Mouse (Mus musculus) lung, embryonic 15.5 days (tissue): ENCODE measurements around the gene Rgs12. TPM values are rescaled to one million over a fixed set of nuclear protein-coding genes. Genes with fewer than 3 reads are reported as not detected.

Source experiments
- ATAC-seq: fragments of 200-750 bp; cut with Nextera tagmentation; 2 replicates; pipeline ENCODE4 v1.8.0; 2017; ENCODE audit warnings: moderate number of reproducible peaks, borderline replicate concordance; ENCODE audit not compliant: low FRiP score, low TSS enrichment; ENCODE audit errors: extremely low read depth
- H3K27ac ChIP-seq: fragments of 300-500 bp; sonication (generic); 2 replicates; pipeline ENCODE4 v1.5.1; 2015; ENCODE audit warnings: moderate library complexity, mild to moderate bottlenecking, inconsistent platforms
- H3K27me3 ChIP-seq: fragments of 300-500 bp; sonication (generic); 2 replicates; pipeline ENCODE4 v1.6.1; 2015; ENCODE audit warnings: inconsistent platforms
- H3K36me3 ChIP-seq: fragments of 300-500 bp; sonication (generic); 2 replicates; pipeline ENCODE4 v1.6.1; 2015; ENCODE audit warnings: inconsistent platforms
- H3K4me1 ChIP-seq: fragments of 300-500 bp; sonication (generic); 2 replicates; pipeline ENCODE4 v1.6.1; 2015; ENCODE audit warnings: inconsistent platforms
- H3K4me2 ChIP-seq: fragments of 300-500 bp; sonication (generic); 2 replicates; pipeline ENCODE4 v1.6.1; 2015; ENCODE audit warnings: inconsistent platforms, mild to moderate bottlenecking, moderate library complexity
- H3K4me3 ChIP-seq: fragments of 300-500 bp; sonication (generic); 2 replicates; pipeline ENCODE4 v1.5.1; 2015; ENCODE audit warnings: mild to moderate bottlenecking, inconsistent platforms
- H3K9ac ChIP-seq: fragments of 300-500 bp; sonication (generic); 2 replicates; pipeline ENCODE4 v1.6.1; 2015; ENCODE audit warnings: inconsistent platforms
- H3K9me3 ChIP-seq: fragments of 300-500 bp; sonication (generic); 2 replicates; pipeline ENCODE4 v1.6.1; 2016; ENCODE audit warnings: inconsistent platforms
- WGBS: fragments of 180-500 bp; shearing (Covaris S2); methylation state at CpG from one replicate; pipeline ENCODE4 v1.1.7; 2015; 5-methylcytosine and 5-hydroxymethylcytosine counted together
- polyA plus RNA-seq: library from polyadenylated mRNA; unstranded; fragments of >200 nt; fragmentation: Nextera tagmentation; extraction: Ambion mirVana; gene quantifications from 2 replicates; pipeline ENCODE4 v1.2.1, GENCODE M21; 2015

The Rgs12 gene
- polyA plus RNA-seq, 1 experiment from 2014 or later, result 35.3 TPM

DNA sequence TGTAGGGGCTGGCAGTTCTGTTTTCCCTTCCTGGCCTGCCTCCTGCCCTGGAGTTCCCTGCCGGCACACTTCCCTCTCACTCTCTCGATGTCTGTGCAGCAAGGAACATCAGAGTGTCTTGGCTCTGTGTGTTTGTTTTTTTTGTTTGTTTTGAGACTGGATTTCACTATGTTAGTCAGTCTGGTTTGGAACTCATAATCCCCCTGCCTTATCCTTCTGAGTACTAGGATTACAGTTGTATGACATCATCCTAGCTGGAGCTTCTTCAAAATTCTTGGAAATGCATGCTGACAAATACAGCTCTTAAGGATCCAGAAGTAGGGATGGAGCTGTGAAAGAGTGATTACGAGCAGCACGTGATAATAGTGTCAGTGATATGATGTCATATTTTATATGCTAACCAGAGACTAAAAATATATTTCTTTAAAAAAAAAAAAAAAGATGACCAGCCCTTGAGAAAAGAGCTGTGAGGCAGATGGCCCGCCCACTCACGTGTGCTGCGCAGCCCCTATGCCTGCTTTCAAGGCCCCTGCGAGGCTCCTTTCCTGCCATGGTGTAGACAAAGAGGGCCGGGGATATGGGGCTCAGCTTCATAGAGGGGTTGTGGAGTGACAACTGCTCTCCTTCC lies 70.5 kb downstream of the Rgs12 start:
- WGBS, result 50% methylated on average over 9 of the region's 9 CpGs
- Histone ChIP-seq H3K4me1 (peaks cover 24% of the 10 kb centered on the region), H3K36me3 (peaks cover 19% of the 10 kb centered on the region; the same call in 1 of the 2 replicates), H3K9ac (no peak overlapping the region), H3K9me3 (no peaks in the 10 kb centered on the region), H3K4me2 (no peak overlapping the region), H3K27ac (peak overlapping the region; percentile 89), H3K4me3 (no peak overlapping the region), H3K27me3 (no peaks in the 10 kb centered on the region)
- no peak for ATAC-seq

DNA sequence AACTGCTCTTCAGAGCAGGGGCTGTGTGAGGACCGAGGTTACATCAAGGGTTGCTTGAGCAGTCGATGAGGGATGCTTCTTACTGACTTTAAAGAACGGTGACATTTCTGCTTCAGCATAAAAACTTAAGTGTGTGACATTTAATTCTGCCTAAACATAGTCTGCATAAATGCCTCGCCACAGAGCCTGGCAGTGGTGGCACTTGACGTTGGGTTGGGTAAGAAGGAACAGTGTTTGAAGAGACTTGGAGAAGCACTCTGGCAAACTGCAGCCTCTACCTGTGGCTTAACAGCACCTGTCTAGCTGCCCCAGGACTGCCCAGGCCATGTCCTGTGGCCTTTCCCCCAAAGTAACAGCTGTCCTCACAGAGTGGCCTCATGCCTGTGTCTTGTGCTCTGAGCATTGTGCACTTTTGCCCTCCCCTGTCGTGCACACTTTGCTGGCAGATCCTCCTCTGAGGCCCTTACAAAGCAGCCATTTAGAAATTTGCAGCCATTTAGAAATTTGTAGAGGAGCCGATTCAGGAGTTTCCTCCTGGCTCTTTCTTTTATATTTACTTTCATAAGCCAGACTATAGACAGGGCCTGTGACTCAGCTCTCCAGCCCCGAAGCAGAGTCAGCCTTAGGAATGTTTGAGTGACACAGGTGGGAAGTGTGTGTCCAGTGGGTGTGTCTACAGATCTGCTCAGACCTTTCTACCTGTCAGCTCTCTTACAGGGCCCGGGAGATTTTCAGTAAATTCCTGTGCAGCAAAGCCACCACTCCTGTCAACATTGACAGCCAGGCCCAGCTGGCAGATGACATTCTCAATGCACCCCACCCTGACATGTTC lies 71.4 kb downstream of the Rgs12 start:
- Histone ChIP-seq H3K27me3 (no peaks in the 10 kb centered on the region), H3K27ac (peak overlapping the region; percentile 89), H3K9ac (no peak overlapping the region), H3K4me3 (no peak overlapping the region), H3K9me3 (no peaks in the 10 kb centered on the region), H3K4me1 (peaks cover 24% of the 10 kb centered on the region), H3K36me3 (peaks cover 19% of the 10 kb centered on the region; the same call in 1 of the 2 replicates), H3K4me2 (no peak overlapping the region)
- 59% methylated on average over 9 of the region's 9 CpGs for WGBS
- ATAC-seq, result peak; percentile 44

DNA sequence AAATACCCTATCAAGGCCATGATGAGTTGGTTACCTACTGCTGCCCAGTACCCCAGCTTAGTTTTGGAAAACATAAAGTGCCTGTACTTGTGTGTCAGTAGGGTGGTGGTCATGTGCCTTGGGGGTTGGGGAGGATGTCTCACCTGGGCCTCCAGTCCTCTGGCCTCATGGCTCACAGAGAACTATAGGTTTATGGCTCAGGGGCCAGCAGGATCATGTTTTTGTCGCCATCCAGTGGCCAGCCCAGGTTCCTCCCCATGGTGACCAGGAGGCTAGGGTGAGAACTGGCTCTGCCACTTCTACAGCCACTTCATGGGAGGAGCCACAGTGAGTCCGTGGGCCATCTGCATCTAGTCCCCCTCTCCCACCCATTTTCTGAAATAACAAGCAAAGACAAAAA lies 75.7 kb downstream of the Rgs12 start:
- peaks cover 59% of the 10 kb centered on the region for H3K36me3 ChIP-seq
- 19% methylated on average over 2 of the region's 2 CpGs for WGBS
- H3K4me3 ChIP-seq, result no peak overlapping the region
- 0 out of 2 replicates have a peak, but pooled peaks have one; percentile 51 for ATAC-seq
- H3K9me3 ChIP-seq, result no peaks in the 10 kb centered on the region
- no peak overlapping the region for H3K4me2 ChIP-seq
- no peak overlapping the region for H3K27ac ChIP-seq
- H3K4me1 ChIP-seq, result peaks cover 14% of the 10 kb centered on the region
- no peak overlapping the region for H3K9ac ChIP-seq
- H3K27me3 ChIP-seq, result no peaks in the 10 kb centered on the region

DNA sequence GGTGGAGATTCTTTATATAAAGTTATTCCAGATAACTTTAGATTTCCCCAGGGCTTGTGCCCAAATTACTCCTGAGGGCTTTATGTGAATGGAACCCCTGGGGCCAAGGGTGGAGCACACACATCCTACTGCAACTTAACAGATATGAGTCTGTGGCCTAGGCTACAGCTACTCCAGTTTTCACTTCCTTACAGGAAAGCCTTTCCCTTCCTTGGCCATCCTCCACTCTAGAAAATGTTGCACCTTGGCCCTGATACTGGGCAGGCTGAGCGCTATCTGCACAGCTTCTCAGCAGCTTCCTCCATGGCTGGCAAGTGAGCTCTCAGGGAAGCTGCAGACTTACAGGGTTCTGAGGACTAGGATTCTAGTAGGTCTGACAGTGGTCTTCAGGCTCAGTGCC lies 80.1 kb downstream of the Rgs12 start:
- Histone ChIP-seq H3K9me3 (no peaks in the 10 kb centered on the region), H3K4me2 (no peak overlapping the region), H3K27me3 (no peaks in the 10 kb centered on the region), H3K9ac (no peak overlapping the region), H3K4me1 (no peaks in the 10 kb centered on the region), H3K36me3 (peaks cover 62% of the 10 kb centered on the region), H3K27ac (no peak overlapping the region), H3K4me3 (no peak overlapping the region)
- WGBS, result 100% methylated on average over 1 of the region's 1 CpGs
- no peak for ATAC-seq

DNA sequence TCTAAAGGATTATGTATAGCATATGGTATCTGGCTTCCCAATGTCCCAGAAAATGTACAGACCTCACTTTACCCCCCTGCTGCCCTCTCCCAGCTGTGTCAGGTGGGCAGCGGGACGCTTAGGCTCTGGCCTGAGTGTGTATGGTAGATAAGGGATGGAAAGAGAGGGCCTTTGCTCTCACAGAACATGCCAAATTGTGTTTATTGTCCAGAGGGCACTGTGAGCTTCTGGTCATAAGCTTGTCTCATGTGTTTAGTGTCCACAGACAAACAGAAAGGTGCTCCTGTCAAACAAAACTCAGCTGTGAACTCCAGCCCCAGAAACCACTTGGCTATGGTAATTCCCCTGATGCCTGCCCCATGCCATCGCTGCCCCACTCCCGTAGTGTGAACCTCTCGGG lies 80.5 kb downstream of the Rgs12 start:
- no peak overlapping the region for H3K27ac ChIP-seq
- H3K4me2 ChIP-seq, result no peak overlapping the region
- no peak overlapping the region for H3K9ac ChIP-seq
- ATAC-seq, result no peak
- H3K36me3 ChIP-seq, result peaks cover 62% of the 10 kb centered on the region
- H3K4me3 ChIP-seq, result no peak overlapping the region
- no peaks in the 10 kb centered on the region for H3K9me3 ChIP-seq
- no peaks in the 10 kb centered on the region for H3K27me3 ChIP-seq
- 78% methylated on average over 5 of the region's 5 CpGs for WGBS
- H3K4me1 ChIP-seq, result no peaks in the 10 kb centered on the region

DNA sequence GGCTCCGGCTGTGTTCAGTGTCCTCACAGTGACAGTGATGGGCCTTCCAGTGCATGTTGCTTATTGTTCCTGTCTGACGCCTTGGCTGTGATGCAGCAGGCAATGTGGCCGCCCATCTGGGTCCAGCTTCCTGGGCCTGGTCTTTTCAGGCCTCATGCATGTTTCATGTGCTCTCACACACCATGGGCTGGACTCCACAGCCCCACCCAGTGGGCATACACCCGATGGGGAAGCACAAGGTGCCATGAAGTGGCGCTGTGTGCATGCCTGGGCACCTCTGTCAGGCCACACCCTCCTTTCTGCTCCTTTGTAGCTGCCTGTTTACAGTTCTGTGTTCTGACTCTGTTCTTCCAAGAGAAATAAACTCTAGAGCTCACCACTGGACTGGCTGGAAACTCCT lies 83.8 kb downstream of the Rgs12 start:
- no peaks in the 10 kb centered on the region for H3K4me1 ChIP-seq
- no peak overlapping the region for H3K4me2 ChIP-seq
- peaks cover 40% of the 10 kb centered on the region for H3K36me3 ChIP-seq

DNA sequence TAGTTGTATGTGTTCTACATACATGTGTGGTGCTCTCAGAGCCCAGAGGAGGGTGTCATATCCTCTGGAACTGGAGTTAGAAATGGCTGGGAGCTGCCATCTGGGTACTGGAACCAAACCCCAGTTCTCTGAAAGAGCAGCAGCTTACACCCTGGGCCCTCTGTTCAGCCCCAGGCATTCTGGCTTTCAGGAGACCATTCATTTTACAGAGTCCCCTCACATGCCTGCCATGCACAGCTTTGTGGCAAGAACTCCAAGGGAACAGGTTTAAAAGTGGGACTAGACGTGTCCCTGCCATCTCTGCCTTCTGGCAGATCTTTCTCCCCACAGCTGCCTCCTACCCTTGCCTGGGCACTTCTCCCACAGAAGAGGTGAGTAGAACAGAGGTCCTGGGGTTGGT lies 84.4 kb downstream of the Rgs12 start:
- H3K9ac ChIP-seq, result no peak overlapping the region
- peaks cover 34% of the 10 kb centered on the region for H3K36me3 ChIP-seq
- WGBS, result 73% methylated on average over 1 of the region's 1 CpGs
- no peak overlapping the region for H3K4me3 ChIP-seq
- H3K27me3 ChIP-seq, result no peaks in the 10 kb centered on the region
- H3K27ac ChIP-seq, result no peak overlapping the region
- H3K4me1 ChIP-seq, result no peaks in the 10 kb centered on the region
- H3K4me2 ChIP-seq, result no peak overlapping the region
- ATAC-seq, result no peak
- H3K9me3 ChIP-seq, result no peaks in the 10 kb centered on the region

More for the DNA sequence above, 83.8 kb downstream of the Rgs12 start:
- no peaks in the 10 kb centered on the region for H3K27me3 ChIP-seq
- no peak overlapping the region for H3K27ac ChIP-seq
- no peaks in the 10 kb centered on the region for H3K9me3 ChIP-seq
- no peak for ATAC-seq
- 73% methylated on average over 5 of the region's 5 CpGs for WGBS
- no peak overlapping the region for H3K9ac ChIP-seq
- no peak overlapping the region for H3K4me3 ChIP-seq

DNA sequence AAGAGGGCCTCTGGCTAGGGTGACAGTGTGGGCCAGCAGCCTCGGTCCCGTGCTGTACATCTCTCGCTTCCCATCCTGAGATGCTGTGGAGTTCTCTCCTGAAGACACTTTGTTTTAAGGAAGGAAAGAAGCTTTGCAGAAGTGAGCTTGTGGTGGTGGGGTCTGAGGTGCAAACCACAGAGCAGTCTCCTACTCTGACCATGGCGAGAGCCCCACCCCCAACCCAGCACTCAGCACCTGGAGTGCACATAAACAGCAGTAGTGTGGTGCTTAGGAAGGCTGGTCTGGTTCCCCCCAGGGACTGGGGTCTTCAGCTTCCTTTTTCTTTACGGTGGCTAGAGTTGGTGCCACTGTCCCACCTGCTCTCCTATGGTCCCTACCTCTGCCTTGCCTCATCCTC lies 85.9 kb downstream of the Rgs12 start:
- no peak for ATAC-seq
- no peaks in the 10 kb centered on the region for H3K9me3 ChIP-seq
- no peak overlapping the region for H3K9ac ChIP-seq
- no peaks in the 10 kb centered on the region for H3K27me3 ChIP-seq
- H3K4me2 ChIP-seq, result no peak overlapping the region
- H3K36me3 ChIP-seq, result peaks cover 20% of the 10 kb centered on the region
- no peak overlapping the region for H3K27ac ChIP-seq
- no peak overlapping the region for H3K4me3 ChIP-seq
- WGBS, result 80% methylated on average over 5 of the region's 5 CpGs
- H3K4me1 ChIP-seq, result no peaks in the 10 kb centered on the region

DNA sequence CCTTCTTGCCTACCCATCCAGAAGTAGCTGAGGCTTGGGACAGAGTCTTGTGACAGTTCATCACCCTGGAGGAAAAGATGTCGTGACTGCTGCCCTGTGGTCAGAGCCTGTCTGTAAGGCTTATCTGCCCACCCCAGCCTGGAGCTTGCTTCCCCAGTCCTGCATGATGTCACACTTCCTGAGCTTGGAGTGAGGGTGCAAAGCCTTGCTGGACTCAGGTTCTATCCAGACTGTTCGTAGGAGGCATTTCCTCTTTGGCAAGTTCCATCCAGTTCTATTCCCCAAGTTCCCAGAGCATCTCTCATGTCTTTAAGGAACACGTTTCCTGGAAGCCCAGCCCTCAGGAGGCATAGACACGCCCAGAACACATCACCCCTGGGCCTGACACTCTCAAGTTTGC lies 86.5 kb downstream of the Rgs12 start:
- H3K27me3 ChIP-seq, result no peaks in the 10 kb centered on the region

DNA sequence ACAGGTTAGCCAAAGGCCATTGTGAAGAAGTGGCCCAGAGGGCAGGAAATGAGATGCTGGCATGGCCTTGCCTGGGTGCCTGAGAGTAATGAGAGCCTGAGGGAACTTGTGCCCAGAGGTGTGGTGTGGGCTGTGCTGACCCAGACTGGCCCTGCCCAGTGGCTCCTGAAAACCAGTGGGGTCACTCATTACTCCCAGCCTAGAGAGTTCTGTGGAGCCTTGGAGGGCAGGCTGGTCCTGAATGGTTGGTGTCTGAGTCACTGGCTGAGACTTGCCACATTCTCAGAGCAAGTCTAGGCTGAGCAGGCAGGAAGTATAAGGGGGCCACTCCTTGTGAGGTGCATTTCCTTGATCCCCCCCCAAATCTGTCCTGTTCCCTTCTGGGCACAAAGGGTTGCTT lies 88.2 kb downstream of the Rgs12 start:
- H3K4me1 ChIP-seq, result no peaks in the 10 kb centered on the region

More for the DNA sequence above, 86.5 kb downstream of the Rgs12 start:
- peaks cover 14% of the 10 kb centered on the region; the same call in 1 of the 2 replicates for H3K36me3 ChIP-seq
- H3K27ac ChIP-seq, result no peak overlapping the region
- H3K4me3 ChIP-seq, result no peak overlapping the region
- H3K4me1 ChIP-seq, result no peaks in the 10 kb centered on the region
- WGBS, result 52% methylated on average over 4 of the region's 4 CpGs
- H3K9me3 ChIP-seq, result no peaks in the 10 kb centered on the region
- no peak overlapping the region for H3K9ac ChIP-seq
- ATAC-seq, result peak; percentile 35; the same call in 1 of the 2 replicates
- no peak overlapping the region for H3K4me2 ChIP-seq

DNA sequence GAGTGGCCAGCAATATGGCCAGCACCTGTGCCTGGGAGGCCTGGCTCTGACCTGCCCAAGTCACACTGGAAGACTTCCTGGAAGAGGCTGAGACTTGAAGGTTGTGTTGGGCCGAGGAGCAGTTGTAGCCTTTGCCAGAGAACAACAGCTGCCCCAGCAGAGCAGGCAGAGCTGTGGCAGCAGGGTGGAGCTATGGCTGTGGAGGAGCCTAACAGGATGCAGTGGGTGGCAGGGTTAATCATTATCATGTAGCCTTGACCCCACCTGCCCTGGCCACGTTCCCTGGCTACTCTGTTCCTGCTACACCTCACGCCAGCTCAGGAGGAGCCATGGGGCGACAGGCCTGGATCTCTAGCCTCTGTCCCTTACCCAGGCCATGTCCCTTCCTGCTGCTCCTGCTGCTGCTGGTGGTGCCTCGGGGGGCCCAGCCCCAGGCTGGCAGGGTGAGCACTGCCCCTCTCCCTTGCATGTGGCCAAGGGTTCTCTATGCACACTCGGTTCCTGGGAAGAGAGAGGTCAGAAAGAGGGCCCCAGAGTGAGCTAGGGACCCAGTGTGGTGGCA lies 92.1 kb downstream of the Rgs12 start, which contains the start of gene Hgfac:
Gene Hgfac (plus strand): TSS at position 242 of the 562 bp plus-strand sequence.
- Histone ChIP-seq H3K4me1 (no peaks in the 10 kb centered on the region), H3K36me3 (no peaks in the 10 kb centered on the region), H3K27me3 (no peaks in the 10 kb centered on the region), H3K4me3 (no peak within 1 kb of the TSS), H3K27ac (no peak within 1 kb of the TSS), H3K9ac (no peak within 1 kb of the TSS), H3K9me3 (no peaks in the 10 kb centered on the region), H3K4me2 (no peak within 1 kb of the TSS)
- WGBS, result 26% methylated on average over 6 of the region's 6 CpGs
- no peak for ATAC-seq

More for the DNA sequence above, 88.2 kb downstream of the Rgs12 start:
- Histone ChIP-seq H3K27me3 (no peaks in the 10 kb centered on the region), H3K27ac (no peak overlapping the region), H3K36me3 (peaks cover 8% of the 10 kb centered on the region; the same call in 1 of the 2 replicates), H3K4me2 (no peak overlapping the region), H3K9me3 (no peaks in the 10 kb centered on the region), H3K9ac (no peak overlapping the region), H3K4me3 (no peak overlapping the region)
- ATAC-seq, result no peak
